Mouse (Mus musculus): ENCODE measurements at regions not wholly inside any gene's neighbourhood (a gene's known extent, or its start where the extent isn't known, plus 50 kb on each side); places are given as distances from the start of the nearest gene placed in this dataset.

DNA sequence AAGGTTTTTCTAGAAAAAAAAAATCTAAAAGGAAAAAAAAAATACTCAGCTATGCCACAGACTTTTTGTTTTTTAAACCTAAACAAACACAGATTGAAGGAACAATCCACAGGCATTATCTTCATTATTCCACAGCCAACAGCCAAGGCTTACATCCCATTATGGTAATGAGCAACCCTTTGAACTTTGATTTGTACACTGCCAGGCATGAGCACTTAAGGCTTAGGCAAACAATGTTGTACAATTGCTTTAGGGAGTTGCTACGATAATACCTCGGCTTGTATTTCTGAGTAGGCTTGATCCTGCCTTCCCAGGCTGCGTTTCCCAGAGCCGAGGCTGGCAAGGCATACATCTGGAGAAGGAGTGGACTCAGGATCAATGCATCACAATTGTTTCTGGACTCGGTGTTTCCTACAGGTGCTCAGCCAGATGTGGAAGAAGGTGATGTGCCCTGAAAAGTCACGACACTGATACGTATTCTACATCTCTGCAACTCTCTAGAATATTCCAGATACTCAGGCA lies 409.0 kb upstream of the Igfbp7 start:
- TF ChIP-seq CTCF (IDR thresholded peaks at IDR 0.05; ENCODE audit: extremely low read depth, insufficient read length, insufficient replicate concordance, low read depth, low read length) (no peak), POLR2A (IDR thresholded peaks at IDR 0.05; ENCODE audit: low read depth, low read length) (no peak)

All from small intestine, adult 2 months (tissue).